Mouse (Mus musculus): ENCODE data around the gene Bpgm.

GRCm38 (mm10) chr6:34480749-34481148 lies 4.7 kb downstream of the Bpgm start:
- TF ChIP-seq CTCF (IDR thresholded peaks at IDR 0.05; ENCODE audit: low read depth) (no peak), EP300 (optimal IDR thresholded peaks at IDR 0.05) (no peak)

All from stomach, postnatal 0 days (tissue).